Mouse (Mus musculus) bone marrow macrophage, adult 2 months (primary cell): Measurements from ENCODE around the gene Ankrd27.

Experiments used
- CTCF ChIP-seq: IDR thresholded peaks from 2 replicates; pipeline ENCODE4 v1.5.1; 2012; ENCODE audit warnings: low read depth, mild to moderate bottlenecking, low read length, moderate library complexity
- POLR2A ChIP-seq: IDR thresholded peaks from 2 replicates; pipeline ENCODE4 v1.6.1; 2012; ENCODE audit warnings: mild to moderate bottlenecking, low read depth, low read length, borderline replicate concordance

DNA sequence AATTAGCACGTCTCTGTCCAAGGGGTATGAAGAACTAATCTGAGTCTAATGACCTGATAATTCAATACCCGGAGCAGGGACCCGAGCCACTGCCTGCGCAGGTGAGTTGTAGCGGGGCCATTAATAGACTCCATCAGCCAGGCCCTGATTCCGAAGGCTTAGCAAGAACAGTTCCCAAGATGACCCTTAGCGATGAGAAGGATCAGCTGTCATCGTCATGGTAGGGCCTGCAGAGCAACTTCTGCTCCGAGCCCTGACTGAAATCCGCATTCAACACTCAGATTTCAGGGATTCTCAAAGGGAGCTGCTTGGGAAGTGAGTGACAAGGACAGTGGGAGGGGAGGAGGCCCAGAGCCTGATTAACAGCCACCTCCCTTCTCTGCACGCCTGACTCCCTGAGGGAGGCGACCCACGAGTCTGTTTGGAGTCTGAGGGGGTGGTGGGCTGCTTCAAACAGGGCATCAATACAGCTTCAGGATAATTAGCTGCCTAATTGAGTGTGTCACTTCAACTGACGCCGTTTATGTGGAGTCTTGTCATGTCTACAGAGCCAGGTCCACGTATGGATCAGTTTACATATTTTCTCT is 77.8 kb downstream of the Ankrd27 start:
- TF ChIP-seq POLR2A (no peak), CTCF (no peak)
